Mouse (Mus musculus) stomach, postnatal 0 days (tissue): ENCODE measurements around the gene St13.

Source experiments
- CTCF ChIP-seq: IDR thresholded peaks from 2 replicates; pipeline ENCODE4 v1.5.1; 2016; ENCODE audit warnings: antibody characterized with exemption, low read depth, mild to moderate bottlenecking, moderate library complexity
- EP300 ChIP-seq: optimal IDR thresholded peaks from 2 replicates; pipeline ENCODE3; 2016; ENCODE audit warnings: antibody characterized with exemption

- TF ChIP-seq CTCF (no peak), EP300 (no peak)
Observed at GRCm38 (mm10) chr15:81313928-81314327, 85.9 kb downstream of the St13 start.
